Comparison of ENCODE assay signal across 8 mouse cellular contexts in the genomic region with DNA sequence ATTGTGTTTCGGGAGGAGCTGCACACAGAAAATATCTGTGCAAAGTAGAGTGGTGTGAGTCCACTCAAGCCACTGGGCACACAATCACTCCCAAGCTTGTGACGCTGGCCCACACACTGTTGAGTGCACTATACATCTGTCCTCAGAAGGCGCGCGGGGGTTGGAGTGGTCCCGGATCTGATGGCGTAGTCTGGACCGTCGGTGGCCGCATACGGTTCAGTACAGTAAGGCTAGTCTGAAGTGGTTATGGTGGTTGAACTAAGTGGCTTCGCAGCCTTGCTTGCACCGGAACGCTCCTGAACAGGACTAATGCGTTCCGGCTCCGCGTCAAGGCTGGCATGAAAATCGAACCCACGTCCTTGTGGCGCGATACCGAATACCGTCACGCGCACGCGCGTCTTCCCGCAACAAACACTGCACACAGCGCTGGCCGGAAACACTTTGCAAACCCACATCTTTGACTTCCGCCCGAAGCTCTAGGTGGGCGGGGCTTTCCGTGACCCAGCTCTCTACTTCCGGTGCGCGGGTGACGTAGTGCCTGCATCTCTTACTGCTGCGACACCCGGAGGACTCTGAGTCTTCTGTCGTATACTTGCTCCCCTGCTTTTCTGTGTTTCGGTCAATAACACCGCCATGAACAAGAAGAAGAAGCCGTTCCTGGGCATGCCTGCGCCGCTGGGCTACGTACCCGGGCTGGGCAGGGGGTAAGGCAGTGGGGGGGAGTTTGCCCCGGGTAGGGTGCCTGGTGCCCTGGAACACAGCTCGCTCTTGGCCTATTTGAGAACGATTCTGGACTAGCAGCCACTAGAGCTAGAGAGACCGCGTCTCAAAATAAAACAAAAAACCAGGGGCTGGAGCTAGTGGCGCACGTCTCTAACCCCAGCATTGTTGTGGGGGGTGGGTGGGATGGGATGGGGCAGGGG. TPM values are rescaled to one million over a fixed set of nuclear protein-coding genes. Genes with fewer than 3 reads are reported as not detected.
A peak's percentile ranks its signal among the peaks of the same experiment; 100 is the strongest.
DNase-seq lines count a peak whose midpoint lies in the region; ATAC-seq and TF ChIP-seq lines count a peak whose summit lies in the region.

No protein-coding gene starts in this region.

- peak overlapping the region; percentile 79 for H3K4me3 ChIP-seq in forebrain, embryonic 15.5 days
- peak overlapping the region; percentile 76 for H3K4me3 ChIP-seq in layer of hippocampus, adult 2 months
- H3K4me3 ChIP-seq in lung, embryonic 14.5 days (ENCODE audit: low read depth, low read length), result peak overlapping the region; percentile 90
- peak overlapping the region; percentile 77 for H3K4me3 ChIP-seq in olfactory bulb, adult 2 months (ENCODE audit: insufficient read depth, low read depth, low read length)
- peak overlapping the region; percentile 88 for H3K4me3 ChIP-seq in thymus, adult 2 months (ENCODE audit: control insufficient read depth, insufficient read depth, low read length)

- TF ChIP-seq POLR2A in olfactory bulb, adult 2 months (IDR thresholded peaks at IDR 0.05; ENCODE audit: insufficient read depth, low read depth, low read length), result peak; percentile 77
- TF ChIP-seq POLR2A in thymus, adult 2 months (IDR thresholded peaks at IDR 0.05; ENCODE audit: control insufficient read depth, extremely low read depth, insufficient read depth, low read length, poor library complexity), result peak; percentile 64

- intact Hi-C loops in heart, postnatal 36 days (cut with DNase I), result no loop called here

- peak overlapping the region; percentile 83 for H3K9ac ChIP-seq in forebrain, embryonic 15.5 days (replicated peaks)
- H3K9ac ChIP-seq in lung, embryonic 14.5 days, result peak overlapping the region; percentile 91

- peak; percentile 95 for ATAC-seq in forebrain, embryonic 15.5 days (replicated peaks)
- peak; percentile 94 for ATAC-seq in lung, embryonic 14.5 days (ENCODE audit: insufficient read depth)

- no peaks in the 10 kb centered on the region for H3K9me3 ChIP-seq in forebrain, embryonic 15.5 days
- no peaks in the 10 kb centered on the region for H3K9me3 ChIP-seq in lung, embryonic 14.5 days (ENCODE audit: low read depth, low read length)

- peaks cover 44% of the 10 kb centered on the region for H3K4me1 ChIP-seq in forebrain, embryonic 15.5 days
- H3K4me1 ChIP-seq in lung, embryonic 14.5 days (ENCODE audit: insufficient read depth), result peaks cover 5% of the 10 kb centered on the region; the same call in 1 of the 2 replicates
- H3K4me1 ChIP-seq in olfactory bulb, adult 2 months (ENCODE audit: control insufficient read depth, insufficient read depth, low read length), result peaks cover 20% of the 10 kb centered on the region
- H3K4me1 ChIP-seq in thymus, adult 2 months (replicated peaks; ENCODE audit: control insufficient read depth, insufficient read depth, low read length), result peaks cover 12% of the 10 kb centered on the region

- peak overlapping the region; percentile 66 for H3K4me2 ChIP-seq in forebrain, embryonic 15.5 days (replicated peaks)
- peak overlapping the region; percentile 89 for H3K4me2 ChIP-seq in lung, embryonic 14.5 days

- H3K27me3 ChIP-seq in forebrain, embryonic 15.5 days, result no peaks in the 10 kb centered on the region
- peaks cover 12% of the 10 kb centered on the region for H3K27me3 ChIP-seq in lung, embryonic 14.5 days (ENCODE audit: insufficient read depth, low read length)
- no peaks in the 10 kb centered on the region for H3K27me3 ChIP-seq in thymus, adult 2 months (ENCODE audit: control insufficient read depth, insufficient read depth, low read length)

- peak; percentile 98 for DNase-seq in ES-CJ7 (ENCODE audit: low read depth, low spot score)
- peak; percentile 97 for DNase-seq in cerebellum, adult 11 months
- peak; percentile 94 to 95 for DNase-seq in heart, postnatal 36 days
- peak; percentile 97 for DNase-seq in layer of hippocampus, adult 2 months (ENCODE audit: low spot score in 2 of 2)
- DNase-seq in lung, embryonic 14.5 days, result peak; percentile 99
- DNase-seq in thymus, adult 2 months, result peak; percentile 96

- peak overlapping the region; percentile 70 for H3K27ac ChIP-seq in forebrain, embryonic 15.5 days (replicated peaks)
- H3K27ac ChIP-seq in layer of hippocampus, adult 2 months, result peak overlapping the region; percentile 97
- H3K27ac ChIP-seq in lung, embryonic 14.5 days (ENCODE audit: low read depth), result peak overlapping the region; percentile 84
- H3K27ac ChIP-seq in olfactory bulb, adult 2 months (ENCODE audit: insufficient read depth, low read depth, low read length), result peak overlapping the region; percentile 83
- peak overlapping the region; percentile 66 for H3K27ac ChIP-seq in thymus, adult 2 months (ENCODE audit: control insufficient read depth, insufficient read depth, low read length)

- H3K36me3 ChIP-seq in forebrain, embryonic 15.5 days, result peaks cover 4% of the 10 kb centered on the region; the same call in 1 of the 2 replicates
- H3K36me3 ChIP-seq in lung, embryonic 14.5 days (ENCODE audit: insufficient read depth), result peaks cover 4% of the 10 kb centered on the region; the same call in 1 of the 2 replicates
- H3K36me3 ChIP-seq in thymus, adult 2 months (ENCODE audit: control insufficient read depth, insufficient read depth, low read length), result no peaks in the 10 kb centered on the region

- peak; percentile 21 for TF ChIP-seq CTCF in layer of hippocampus, adult 2 months (conservative IDR thresholded peaks at IDR 0.05)
- TF ChIP-seq CTCF in lung, embryonic 14.5 days (IDR thresholded peaks at IDR 0.05; ENCODE audit: low read depth), result no peak
- TF ChIP-seq CTCF in olfactory bulb, adult 2 months (IDR thresholded peaks at IDR 0.05; ENCODE audit: insufficient read depth, low read depth, low read length), result no peak
- TF ChIP-seq CTCF in thymus, adult 2 months (IDR thresholded peaks at IDR 0.05; ENCODE audit: borderline replicate concordance, control insufficient read depth, extremely low read depth, insufficient read depth, low read length, poor library complexity), result no peak

- 1% methylated on average over 57 of the region's 57 CpGs for WGBS in forebrain, embryonic 15.5 days
- WGBS in lung, embryonic 14.5 days, result 2% methylated on average over 57 of the region's 57 CpGs
- under 1% methylated on average over 57 of the region's 57 CpGs for WGBS in olfactory bulb, adult 2 months
- WGBS in thymus, adult 2 months, result 1% methylated on average over 57 of the region's 57 CpGs

RNA-seq across cellular contexts. Expression of a gene that starts 2.1 kb away (rescaled TPM):
- polyA plus RNA-seq in forebrain, embryonic 15.5 days (2015; fragmentation: Nextera tagmentation; extraction: Ambion mirVana), result 110 and 112 TPM in 2 replicates
- 1 to 10 TPM; 2.3 to 2.4 TPM for total RNA-seq in heart, postnatal 36 days (2021)
- total RNA-seq in layer of hippocampus, adult 2 months (2021), result 10 to 100 TPM; 11.9 to 12.2 TPM
- 23.2 and 27.8 TPM in 2 replicates for polyA plus RNA-seq in lung, embryonic 14.5 days (2014; fragmentation: Nextera tagmentation; extraction: Ambion mirVana)
- not detected in 2 replicates for polyA plus RNA-seq in olfactory bulb, adult 2 months (2012; ENCODE audit: insufficient read depth, insufficient read length, low replicate concordance, missing spikeins)
- polyA plus RNA-seq in thymus, adult 2 months (2012; rRNA removed), result 26.5 and 29.0 TPM in 2 replicates

RNA-seq across cellular contexts. Expression of a gene that starts 8.5 kb away (rescaled TPM):
- polyA plus RNA-seq in forebrain, embryonic 15.5 days (2015; fragmentation: Nextera tagmentation; extraction: Ambion mirVana), result 76.5 and 83.7 TPM in 2 replicates
- 10 to 100 TPM; 16.6 to 18.0 TPM for total RNA-seq in heart, postnatal 36 days (2021)
- total RNA-seq in layer of hippocampus, adult 2 months (2021), result 100 to 1,000 TPM; 102 to 103 TPM
- 52.5 and 58.6 TPM in 2 replicates for polyA plus RNA-seq in lung, embryonic 14.5 days (2014; fragmentation: Nextera tagmentation; extraction: Ambion mirVana)
- polyA plus RNA-seq in olfactory bulb, adult 2 months (2012; ENCODE audit: insufficient read depth, insufficient read length, low replicate concordance, missing spikeins), result not detected in 2 replicates
- 87.6 and 89.1 TPM in 2 replicates for polyA plus RNA-seq in thymus, adult 2 months (2012; rRNA removed)

RNA-seq across cellular contexts. Expression of a gene that starts 9.4 kb away (rescaled TPM):
- polyA plus RNA-seq in forebrain, embryonic 15.5 days (2015; fragmentation: Nextera tagmentation; extraction: Ambion mirVana), result 72.1 and 75.4 TPM in 2 replicates
- total RNA-seq in heart, postnatal 36 days (2021), result 10 to 100 TPM; 36.0 to 38.3 TPM
- total RNA-seq in layer of hippocampus, adult 2 months (2021), result 10 to 100 TPM; 57.2 to 57.3 TPM
- 58.8 and 59.6 TPM in 2 replicates for polyA plus RNA-seq in lung, embryonic 14.5 days (2014; fragmentation: Nextera tagmentation; extraction: Ambion mirVana)
- not detected in 2 replicates for polyA plus RNA-seq in olfactory bulb, adult 2 months (2012; ENCODE audit: insufficient read depth, insufficient read length, low replicate concordance, missing spikeins)
- 22.2 and 22.5 TPM in 2 replicates for polyA plus RNA-seq in thymus, adult 2 months (2012; rRNA removed)

RNA-seq across cellular contexts. Expression of a gene that starts 16.4 kb away (rescaled TPM):
- polyA plus RNA-seq in forebrain, embryonic 15.5 days (2015; fragmentation: Nextera tagmentation; extraction: Ambion mirVana), result 61.0 and 63.8 TPM in 2 replicates
- total RNA-seq in heart, postnatal 36 days (2021), result 10 to 100 TPM; 36.6 to 47.4 TPM
- 10 to 100 TPM; 68.2 to 73.8 TPM for total RNA-seq in layer of hippocampus, adult 2 months (2021)
- polyA plus RNA-seq in lung, embryonic 14.5 days (2014; fragmentation: Nextera tagmentation; extraction: Ambion mirVana), result 36.9 and 38.3 TPM in 2 replicates
- not detected in 2 replicates for polyA plus RNA-seq in olfactory bulb, adult 2 months (2012; ENCODE audit: insufficient read depth, insufficient read length, low replicate concordance, missing spikeins)
- polyA plus RNA-seq in thymus, adult 2 months (2012; rRNA removed), result 266 and 327 TPM in 2 replicates

RNA-seq across cellular contexts. Expression of a gene that starts 55.7 kb away (rescaled TPM):
- 0.26 TPM in 1 of 2 replicates, not detected in the other for polyA plus RNA-seq in forebrain, embryonic 15.5 days (2015; fragmentation: Nextera tagmentation; extraction: Ambion mirVana)
- total RNA-seq in heart, postnatal 36 days (2021), result not detected
- 1 to 10 TPM in 1 of 2 experiments, under 1 TPM in 1; 0.83 to 1.4 TPM for total RNA-seq in layer of hippocampus, adult 2 months (2021)
- polyA plus RNA-seq in lung, embryonic 14.5 days (2014; fragmentation: Nextera tagmentation; extraction: Ambion mirVana), result not detected in 2 replicates
- polyA plus RNA-seq in olfactory bulb, adult 2 months (2012; ENCODE audit: insufficient read depth, insufficient read length, low replicate concordance, missing spikeins), result not detected in 2 replicates
- polyA plus RNA-seq in thymus, adult 2 months (2012; rRNA removed), result 0.57 and 1.0 TPM in 2 replicates

Comparison
In these comparisons a context has a peak if more than half of its experiments do, and no peak if none do; other contexts are left out.
1. Peak in every context shown above with its lines: DNase-seq, ATAC-seq, H3K4me3 ChIP-seq and H3K27ac ChIP-seq.